Mouse (Mus musculus) midbrain, embryonic 16.5 days (tissue): ENCODE results near the gene Tas2r105. TPM values are rescaled to one million over a fixed set of nuclear protein-coding genes. Genes with fewer than 3 reads are reported as not detected.

ENCODE experiments used
- ATAC-seq: fragments of 200-750 bp; cut with Nextera tagmentation; 2 replicates; pipeline ENCODE4 v1.8.0; 2017; ENCODE audit warnings: moderate TSS enrichment
- H3K27ac ChIP-seq: fragments of 300-500 bp; sonication (generic); 2 replicates; pipeline ENCODE4 v1.5.1; 2014; ENCODE audit warnings: mild to moderate bottlenecking, low read length, mixed read lengths
- H3K27me3 ChIP-seq: fragments of 300-500 bp; sonication (generic); 2 replicates; pipeline ENCODE4 v1.6.1; 2014; ENCODE audit warnings: low read depth, low read length, mixed read lengths; ENCODE audit not compliant: control insufficient read depth, insufficient read depth
- H3K36me3 ChIP-seq: fragments of 300-500 bp; sonication (generic); 2 replicates; pipeline ENCODE4 v1.6.1; 2014; ENCODE audit warnings: mild to moderate bottlenecking, low read length, moderate library complexity, mixed read lengths; ENCODE audit not compliant: control insufficient read depth, insufficient read depth
- H3K4me1 ChIP-seq: fragments of 300-500 bp; sonication (generic); 2 replicates; pipeline ENCODE4 v1.6.1; 2014; ENCODE audit warnings: mild to moderate bottlenecking, low read length, mixed read lengths; ENCODE audit not compliant: control insufficient read depth, insufficient read depth
- H3K4me2 ChIP-seq: fragments of 300-500 bp; sonication (generic); 2 replicates; pipeline ENCODE4 v1.6.1; 2014; ENCODE audit warnings: mild to moderate bottlenecking, low read length, mixed read lengths
- H3K4me3 ChIP-seq: fragments of 300-500 bp; sonication (generic); 2 replicates; pipeline ENCODE4 v1.5.1; 2014; ENCODE audit warnings: low read depth, mild to moderate bottlenecking, low read length, moderate library complexity, mixed read lengths
- H3K9ac ChIP-seq: fragments of 300-500 bp; sonication (generic); 2 replicates; pipeline ENCODE4 v1.6.1; 2014; ENCODE audit warnings: low read depth, low read length, mixed read lengths
- H3K9me3 ChIP-seq: fragments of 300-500 bp; sonication (generic); replicated peaks from 2 replicates; pipeline ENCODE4 v1.6.1; 2014; ENCODE audit warnings: mild to moderate bottlenecking, low read length, mixed read lengths; ENCODE audit not compliant: control insufficient read depth, poor library complexity, severe bottlenecking
- WGBS: fragments of 180-500 bp; shearing (Covaris S2); extraction: QIAGEN DNeasy Blood & Tissue Kit; methylation state at CpG from one replicate; pipeline ENCODE4 v1.1.7; 2014; 5-methylcytosine and 5-hydroxymethylcytosine counted together
- polyA plus RNA-seq: library from polyadenylated mRNA; unstranded; fragments of >200 nt; fragmentation: Nextera tagmentation; extraction: Ambion mirVana; gene quantifications from 2 replicates; pipeline ENCODE4 v1.2.1, GENCODE M21; 2015

The Tas2r105 gene
- polyA plus RNA-seq, result not detected in 2 replicates

DNA sequence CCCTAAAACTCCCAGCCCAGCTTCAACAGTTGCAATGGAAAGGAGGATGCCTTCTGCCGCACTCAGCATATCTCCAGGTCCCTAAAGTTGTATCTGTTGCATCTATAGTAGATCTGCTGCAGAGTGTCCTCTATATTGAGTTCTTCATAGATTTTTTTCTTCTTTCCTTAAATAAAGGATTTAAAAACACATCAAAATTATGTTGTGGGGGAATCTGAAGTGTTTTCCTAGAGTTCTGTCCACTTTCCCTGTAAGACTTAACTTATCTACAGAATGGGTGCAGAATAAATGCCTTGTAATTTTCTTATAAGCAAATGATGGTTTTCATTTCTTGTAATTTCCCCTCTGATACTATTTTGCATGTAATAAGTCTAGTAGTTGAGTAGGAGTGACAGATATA lies at the start of gene Tas2r105:
Gene Tas2r105, minus strand, starts transcription at position 101 of the 400 bp plus-strand sequence.
- no peak within 1 kb of the TSS for H3K4me3 ChIP-seq
- H3K9ac ChIP-seq, result no peak within 1 kb of the TSS
- no peak within 1 kb of the TSS for H3K27ac ChIP-seq
- no peaks in the 10 kb centered on the region for H3K27me3 ChIP-seq
- WGBS, result 73% methylated on average over 1 of the region's 1 CpGs
- no peaks in the 10 kb centered on the region for H3K4me1 ChIP-seq
- H3K4me2 ChIP-seq, result no peak within 1 kb of the TSS
- H3K9me3 ChIP-seq, result peaks cover 6% of the 10 kb centered on the region
- ATAC-seq, result no peak
- no peaks in the 10 kb centered on the region for H3K36me3 ChIP-seq

DNA sequence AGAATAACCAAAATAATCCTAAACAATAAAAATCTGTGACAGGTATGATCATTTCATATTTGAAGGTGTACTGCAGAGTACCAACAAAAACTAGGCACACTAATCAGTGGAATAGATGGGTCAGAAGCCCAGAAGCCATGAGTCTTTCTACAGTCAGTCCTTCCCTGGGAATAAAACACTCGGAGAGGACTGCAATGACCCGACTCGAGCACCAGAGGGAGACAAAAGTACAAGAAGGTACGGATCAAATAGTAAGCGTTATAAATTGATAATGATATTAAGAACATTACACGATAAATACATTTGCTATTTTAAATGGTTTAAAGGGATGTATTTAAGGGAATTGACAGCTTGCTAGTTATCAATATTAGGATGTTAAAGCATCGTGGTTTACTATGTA lies 25.5 kb upstream of the Tas2r105 start:
- H3K4me3 ChIP-seq, result no peak overlapping the region
- H3K4me2 ChIP-seq, result no peak overlapping the region
- ATAC-seq, result no peak
- H3K9ac ChIP-seq, result no peak overlapping the region
- no peak overlapping the region for H3K27ac ChIP-seq
- peaks cover 6% of the 10 kb centered on the region; the same call in 1 of the 2 replicates for H3K9me3 ChIP-seq
- WGBS, result 51% methylated on average over 7 of the region's 7 CpGs
- no peaks in the 10 kb centered on the region for H3K27me3 ChIP-seq
- no peaks in the 10 kb centered on the region for H3K36me3 ChIP-seq
- no peaks in the 10 kb centered on the region for H3K4me1 ChIP-seq

DNA sequence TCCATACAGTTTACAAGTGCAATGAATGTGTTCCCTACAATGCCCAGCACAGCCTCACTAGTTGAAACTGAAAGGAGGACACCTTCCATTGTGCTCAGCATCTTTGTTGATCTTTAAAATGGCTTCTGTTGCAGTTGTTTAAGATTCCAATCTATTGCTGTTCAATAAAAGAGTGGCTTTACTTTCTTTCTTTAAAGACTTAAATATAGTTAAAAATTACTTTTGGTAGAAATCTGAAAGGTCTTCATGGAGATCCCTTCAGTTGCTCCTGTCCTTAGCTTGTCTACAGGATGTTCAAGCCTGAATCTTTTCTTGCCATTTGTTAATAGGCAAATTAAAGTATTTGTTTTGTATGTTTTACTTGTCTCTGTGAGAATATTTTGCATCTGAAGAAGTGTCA lies 2.7 kb upstream of the Tas2r105 start, which contains the start of gene Tas2r114:
Gene Tas2r114, minus strand, starts transcription at position 101 of the 400 bp plus-strand sequence.
- Histone ChIP-seq H3K27me3 (no peaks in the 10 kb centered on the region), H3K4me1 (no peaks in the 10 kb centered on the region)
- ATAC-seq, result no peak

DNA sequence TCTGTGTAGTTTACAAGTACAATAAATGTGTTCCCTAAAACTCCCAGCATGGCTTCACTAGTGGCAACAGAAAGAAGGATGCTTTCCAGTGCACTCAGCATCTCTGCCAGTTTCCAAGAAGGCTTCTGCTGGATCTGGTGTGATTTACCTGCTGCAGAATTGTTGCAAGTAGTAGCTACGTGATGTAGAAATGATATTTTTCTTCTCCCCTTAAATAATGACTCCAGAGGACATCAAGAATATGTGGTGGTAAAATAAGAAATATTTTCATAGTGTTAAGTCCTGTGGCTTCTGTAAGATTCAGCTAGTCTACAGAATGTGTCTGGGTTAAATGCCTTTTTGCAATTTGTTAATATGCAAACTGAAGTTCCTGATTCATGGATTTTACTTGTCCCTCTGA lies 1.7 kb downstream of the Tas2r105 start, which contains the start of gene Tas2r104:
Gene Tas2r104, minus strand, starts transcription at position 101 of the 400 bp plus-strand sequence.
- no peak within 1 kb of the TSS for H3K27ac ChIP-seq
- WGBS, result 69% methylated on average over 1 of the region's 1 CpGs

More for the DNA sequence above, 2.7 kb upstream of the Tas2r105 start, which contains the start of gene Tas2r114:
- no peaks in the 10 kb centered on the region for H3K36me3 ChIP-seq
- no peak within 1 kb of the TSS for H3K9ac ChIP-seq
- H3K27ac ChIP-seq, result no peak within 1 kb of the TSS
- H3K4me2 ChIP-seq, result no peak within 1 kb of the TSS
- H3K9me3 ChIP-seq, result peaks cover 3% of the 10 kb centered on the region
- no peak within 1 kb of the TSS for H3K4me3 ChIP-seq

DNA sequence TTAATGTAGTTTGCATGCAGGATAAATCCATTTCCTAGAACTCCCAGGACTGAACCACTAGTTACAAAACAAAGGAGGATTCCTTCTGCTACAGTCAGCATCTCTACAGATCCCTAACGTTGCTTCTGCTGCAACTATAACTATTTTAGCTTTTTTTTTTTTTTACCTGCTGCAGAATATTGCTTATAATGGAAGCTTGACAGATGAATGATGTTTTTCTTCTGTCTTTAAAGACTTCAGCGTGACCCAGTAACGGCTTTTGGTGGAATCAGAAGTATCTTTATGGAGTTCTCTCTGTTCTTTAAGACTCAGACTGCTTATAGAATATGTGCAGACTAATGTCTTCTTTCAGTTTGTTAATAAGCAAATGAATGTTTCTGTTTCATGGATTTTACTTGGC lies 8.5 kb downstream of the Tas2r105 start, which contains the start of gene Tas2r106:
Gene Tas2r106, minus strand, starts transcription at position 101 of the 400 bp plus-strand sequence.
- no peak for ATAC-seq
- 0 out of 2 replicates have a peak, but pooled peaks cover 3% of the 10 kb centered on the region for H3K9me3 ChIP-seq
- H3K27me3 ChIP-seq, result no peaks in the 10 kb centered on the region
- no peak within 1 kb of the TSS for H3K27ac ChIP-seq
- H3K9ac ChIP-seq, result no peak within 1 kb of the TSS
- no peaks in the 10 kb centered on the region for H3K36me3 ChIP-seq
- H3K4me3 ChIP-seq, result no peak within 1 kb of the TSS
- no peak within 1 kb of the TSS for H3K4me2 ChIP-seq
- 69% methylated on average over 3 of the region's 3 CpGs for WGBS
- no peaks in the 10 kb centered on the region for H3K4me1 ChIP-seq

More for the DNA sequence above, 1.7 kb downstream of the Tas2r105 start, which contains the start of gene Tas2r104:
- Histone ChIP-seq H3K9ac (no peak within 1 kb of the TSS), H3K36me3 (no peaks in the 10 kb centered on the region), H3K9me3 (peaks cover 6% of the 10 kb centered on the region), H3K4me1 (no peaks in the 10 kb centered on the region), H3K4me2 (no peak within 1 kb of the TSS), H3K27me3 (no peaks in the 10 kb centered on the region), H3K4me3 (no peak within 1 kb of the TSS)
- ATAC-seq, result no peak

DNA sequence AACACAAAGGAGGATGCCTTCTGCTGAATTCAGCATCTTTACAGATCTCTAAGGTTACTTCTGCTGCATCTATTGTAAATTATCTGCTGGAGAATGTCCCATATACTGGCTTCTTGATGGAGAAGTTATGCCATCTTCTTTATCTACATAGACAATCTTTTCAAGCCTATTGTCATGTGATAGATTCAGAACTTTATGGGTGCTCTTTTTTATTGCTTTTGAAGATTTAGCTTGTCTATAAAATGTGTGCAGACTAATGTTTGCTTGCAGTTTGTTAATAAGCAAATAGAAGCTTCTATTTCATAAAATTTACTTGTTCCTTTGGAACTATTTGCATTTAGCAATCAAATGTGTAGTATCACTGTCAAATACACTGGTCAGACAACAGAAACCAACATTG lies 27.2 kb downstream of the Tas2r105 start, which contains the start of gene Tas2r107:
Gene Tas2r107, minus strand, starts transcription at position 101 of the 400 bp plus-strand sequence.
- H3K9me3 ChIP-seq, result peaks cover 8% of the 10 kb centered on the region
- no peaks in the 10 kb centered on the region for H3K27me3 ChIP-seq
- no peak for ATAC-seq
- H3K27ac ChIP-seq, result no peak within 1 kb of the TSS
- H3K9ac ChIP-seq, result no peak within 1 kb of the TSS
- H3K4me3 ChIP-seq, result no peak within 1 kb of the TSS
- H3K4me2 ChIP-seq, result no peak within 1 kb of the TSS
- H3K36me3 ChIP-seq, result no peaks in the 10 kb centered on the region
- no peaks in the 10 kb centered on the region for H3K4me1 ChIP-seq

Other genes with a start within 250 kb of the Tas2r105 start
- not detected in 2 replicates for gene 5430401F13Rik, start 201.1 kb downstream of the Tas2r105 start, polyA plus RNA-seq
- gene Gm6619, start 201.1 kb downstream of the Tas2r105 start, polyA plus RNA-seq, result not detected in 2 replicates
- gene Tas2r130, start 56.6 kb downstream of the Tas2r105 start, polyA plus RNA-seq, result not detected in 2 replicates
- gene Tas2r107, start 27.3 kb downstream of the Tas2r105 start, polyA plus RNA-seq, result not detected in 2 replicates
- gene Tas2r106, start 8.6 kb downstream of the Tas2r105 start, polyA plus RNA-seq, result not detected in 2 replicates
- not detected in 2 replicates for gene Tas2r104, start 1.8 kb downstream of the Tas2r105 start, polyA plus RNA-seq
- gene Tas2r114, start 2.6 kb upstream of the Tas2r105 start, polyA plus RNA-seq, result not detected in 2 replicates